ENCODE assay signal across 17 mouse cellular contexts in the genomic region with DNA sequence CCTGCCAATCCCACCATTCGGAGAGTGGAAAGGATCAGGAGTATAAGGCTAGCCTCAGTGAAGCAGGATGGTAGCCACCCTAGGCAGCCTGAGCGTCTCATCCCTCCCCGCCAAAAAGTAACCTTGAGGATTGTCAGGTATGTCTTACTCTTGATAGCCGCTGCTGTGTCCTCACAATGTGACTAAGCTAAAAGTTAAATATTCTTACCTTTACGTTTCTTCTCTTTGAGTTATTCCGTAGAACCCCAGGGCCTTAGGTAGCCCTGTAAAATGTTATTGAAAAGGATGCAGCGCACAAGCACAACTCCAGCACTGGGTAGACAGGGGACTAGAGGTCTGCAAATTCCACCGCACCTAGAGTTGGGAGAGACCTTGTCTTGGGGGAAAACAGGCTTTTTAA. TPM values are rescaled to one million over a fixed set of nuclear protein-coding genes. Genes with fewer than 3 reads are reported as not detected.
DNase-seq lines count a peak whose midpoint lies in the region; ATAC-seq and TF ChIP-seq lines count a peak whose summit lies in the region.
"Had no signal": no experiment of that assay in that cellular context is flagged by ENCODE, and none has a peak within 500 bp of the region (broad histone marks: within the 10 kb centered on the region; RNA-seq: fewer than 3 reads in every experiment).

No protein-coding gene starts in this region.

- peaks cover 53% of the 10 kb centered on the region for H3K4me1 ChIP-seq in heart, embryonic 13.5 days
- H3K4me1 ChIP-seq in heart, embryonic 11.5 days (ENCODE audit: control insufficient read depth, insufficient read depth, low read length), result peaks cover 10% of the 10 kb centered on the region
- H3K4me1 ChIP-seq in testis, adult 2 months (ENCODE audit: control insufficient read depth, insufficient read depth, low read length), result peaks cover 6% of the 10 kb centered on the region; the same call in 1 of the 2 replicates

- no peak for TF ChIP-seq POLR2A in testis, adult 2 months (IDR thresholded peaks at IDR 0.05; ENCODE audit: control insufficient read depth, low read depth, low read length)

- peaks cover 12% of the 10 kb centered on the region for H3K36me3 ChIP-seq in heart, embryonic 13.5 days
- peaks cover 3% of the 10 kb centered on the region; the same call in 1 of the 2 replicates for H3K36me3 ChIP-seq in heart, embryonic 11.5 days (ENCODE audit: control insufficient read depth, insufficient read depth, low read length)
- H3K36me3 ChIP-seq in testis, adult 2 months (ENCODE audit: control insufficient read depth, insufficient read depth, low read length), result no peaks in the 10 kb centered on the region

- no peaks in the 10 kb centered on the region for H3K27me3 ChIP-seq in heart, embryonic 13.5 days (replicated peaks)
- H3K27me3 ChIP-seq in heart, embryonic 11.5 days (ENCODE audit: control insufficient read depth, insufficient read depth, low read length), result no peaks in the 10 kb centered on the region
- H3K27me3 ChIP-seq in testis, adult 2 months (ENCODE audit: control insufficient read depth, insufficient read depth, low read length), result no peaks in the 10 kb centered on the region
- H3K27me3 ChIP-seq: embryonic facial prominence, embryonic 15.5 days; intestine, embryonic 15.5 days; liver, embryonic 15.5 days had no signal

- peak overlapping the region; percentile 66 for H3K4me2 ChIP-seq in heart, embryonic 13.5 days
- H3K4me2 ChIP-seq in heart, embryonic 11.5 days, result no peak overlapping the region
- H3K4me2 ChIP-seq: midbrain, embryonic 11.5 days had no signal

- no peak for TF ChIP-seq CTCF in testis, adult 2 months (IDR thresholded peaks at IDR 0.05; ENCODE audit: control insufficient read depth, insufficient read depth, insufficient replicate concordance, low read depth, low read length)

- DNase-seq in cerebellum, adult 9-10 months, result peak; percentile 50
- no peak for DNase-seq in cerebellum, postnatal 10 days
- DNase-seq in testis, postnatal 14 days (ENCODE audit: low spot score), result no peak
- no peak for DNase-seq in adrenal gland, postnatal 36 days
- no peak for DNase-seq in retina, postnatal 1 day
- DNase-seq: adrenal gland, adult 2 months; heart, postnatal 10 days; layer of hippocampus, postnatal 36 days had no signal

- no peaks in the 10 kb centered on the region for H3K9me3 ChIP-seq in heart, embryonic 13.5 days
- H3K9me3 ChIP-seq in heart, embryonic 11.5 days (replicated peaks; ENCODE audit: control insufficient read depth, low read length), result no peaks in the 10 kb centered on the region
- H3K9me3 ChIP-seq: embryonic facial prominence, embryonic 15.5 days; G1E; intestine, embryonic 15.5 days; liver, embryonic 15.5 days had no signal

- H3K4me3 ChIP-seq in heart, embryonic 13.5 days, result peak overlapping the region; percentile 74; the same call in 1 of the 2 replicates
- H3K4me3 ChIP-seq in heart, embryonic 11.5 days (ENCODE audit: low read depth, low read length), result no peak overlapping the region
- peak overlapping the region; percentile 97 for H3K4me3 ChIP-seq in testis, adult 2 months (ENCODE audit: control insufficient read depth, low read depth, low read length)
- H3K4me3 ChIP-seq: embryonic facial prominence, embryonic 15.5 days; intestine, embryonic 15.5 days; liver, embryonic 15.5 days had no signal

- WGBS in heart, embryonic 13.5 days, result 89% methylated on average over 8 of the region's 8 CpGs
- 90% methylated on average over 8 of the region's 8 CpGs for WGBS in heart, embryonic 11.5 days (ENCODE audit: insufficient replicate concordance)

- no peak for ATAC-seq in heart, embryonic 13.5 days (ENCODE audit: extremely low read depth, insufficient number of reproducible peaks, low FRiP score, low TSS enrichment)
- no peak for ATAC-seq in heart, embryonic 11.5 days (replicated peaks; ENCODE audit: insufficient number of reproducible peaks, low FRiP score, low TSS enrichment)
- ATAC-seq: forebrain, embryonic 14.5 days; intestine, embryonic 15.5 days had no signal

- no peak overlapping the region for H3K9ac ChIP-seq in heart, embryonic 13.5 days
- H3K9ac ChIP-seq in heart, embryonic 11.5 days (ENCODE audit: low read depth, low read length), result no peak overlapping the region
- H3K9ac ChIP-seq: embryonic facial prominence, embryonic 15.5 days; intestine, embryonic 15.5 days; liver, embryonic 15.5 days had no signal

- H3K27ac ChIP-seq in heart, embryonic 13.5 days (replicated peaks), result no peak overlapping the region
- no peak overlapping the region for H3K27ac ChIP-seq in heart, embryonic 11.5 days (ENCODE audit: low read depth, low read length)
- H3K27ac ChIP-seq in testis, adult 2 months (ENCODE audit: control insufficient read depth, insufficient read depth, low read depth, low read length), result 0 out of 2 replicates have a peak overlapping the region, but pooled peaks have one; percentile 2

RNA-seq across cellular contexts. Expression of a gene that starts 1.3 kb away (rescaled TPM):
- polyA plus RNA-seq in heart, embryonic 13.5 days (2015; fragmentation: Nextera tagmentation; extraction: Ambion mirVana), result 246 and 268 TPM in 2 replicates
- polyA plus RNA-seq in heart, embryonic 11.5 days (2014; fragmentation: Nextera tagmentation; extraction: Ambion mirVana), result 163 and 172 TPM in 2 replicates
- polyA plus RNA-seq in testis, adult 2 months (2012; rRNA removed), result 148 and 179 TPM in 2 replicates
- total RNA-seq in adrenal gland, postnatal 36 days (2021), result 100 to 1,000 TPM; 145 to 160 TPM

RNA-seq across cellular contexts. Expression of a gene that starts 2.2 kb away (rescaled TPM):
- polyA plus RNA-seq in heart, embryonic 13.5 days (2015; fragmentation: Nextera tagmentation; extraction: Ambion mirVana), result 6.5 and 7.8 TPM in 2 replicates
- 9.1 and 9.9 TPM in 2 replicates for polyA plus RNA-seq in heart, embryonic 11.5 days (2014; fragmentation: Nextera tagmentation; extraction: Ambion mirVana)
- 250 and 259 TPM in 2 replicates for polyA plus RNA-seq in testis, adult 2 months (2012; rRNA removed)
- 1 to 10 TPM; 3.3 to 4.8 TPM for total RNA-seq in adrenal gland, postnatal 36 days (2021)

RNA-seq across cellular contexts. Expression of a gene that starts 34.4 kb away (rescaled TPM):
- polyA plus RNA-seq in heart, embryonic 13.5 days (2015; fragmentation: Nextera tagmentation; extraction: Ambion mirVana), result 63.8 and 71.9 TPM in 2 replicates
- 78.3 and 82.1 TPM in 2 replicates for polyA plus RNA-seq in heart, embryonic 11.5 days (2014; fragmentation: Nextera tagmentation; extraction: Ambion mirVana)
- polyA plus RNA-seq in testis, adult 2 months (2012; rRNA removed), result 7.0 and 8.0 TPM in 2 replicates
- total RNA-seq in adrenal gland, postnatal 36 days (2021), result 10 to 100 TPM; 17.8 to 18.2 TPM

Comparison
In these comparisons a context has a peak if more than half of its experiments do, and no peak if none do; other contexts are left out.
1. RNA of a gene that starts 2.2 kb away (polyA plus RNA-seq): 250 to 259 TPM in testis, adult 2 months; 9.1 to 9.9 TPM in heart, embryonic 11.5 days and 6.5 to 7.8 TPM in heart, embryonic 13.5 days; every median in the first group is over 10 times any median in the second.